Mouse (Mus musculus): Measurements from ENCODE around the gene Elobl.

Elobl gene

DNA sequence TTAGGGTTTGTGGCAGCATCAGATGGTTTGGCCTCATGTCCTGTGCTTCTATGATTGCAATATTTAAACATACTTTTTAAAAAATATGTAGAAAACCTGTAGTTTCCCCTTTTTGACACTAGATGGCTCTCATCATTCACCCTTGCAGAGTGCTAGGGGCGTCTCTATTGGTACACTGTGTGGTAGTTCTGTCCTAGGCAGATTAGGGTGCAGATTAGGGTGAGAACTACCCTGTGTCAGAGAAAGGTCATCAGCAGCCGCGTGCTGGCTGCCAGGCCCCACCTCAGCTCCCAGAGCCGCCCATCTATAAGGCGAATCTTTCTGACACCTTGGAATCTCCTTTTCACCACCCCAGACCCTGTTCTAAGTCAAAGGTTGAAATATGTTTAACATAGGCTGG, 22.8 kb upstream of the Elobl start:
- no peak for DNase-seq (ENCODE audit: extremely low read depth, low read depth, low spot score)

DNA sequence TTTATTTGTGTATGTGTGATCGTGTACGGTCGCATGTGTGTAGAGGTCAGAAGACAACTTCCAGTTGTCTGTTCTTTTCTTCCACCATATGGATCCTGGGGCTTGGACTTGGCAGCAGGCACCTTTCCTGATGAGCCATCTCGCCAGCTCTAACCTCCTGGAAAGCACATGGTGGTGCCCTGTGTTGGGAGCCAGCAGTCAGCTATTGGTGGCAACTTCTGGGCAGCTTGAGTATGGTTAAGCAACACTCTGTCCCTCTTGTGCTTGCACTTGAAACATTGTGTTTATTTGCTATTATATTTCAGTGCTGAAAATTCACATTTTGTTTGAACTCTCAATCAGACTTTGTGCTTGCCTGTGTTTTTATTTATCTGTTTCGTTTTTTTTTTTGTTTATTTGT, 22.2 kb upstream of the Elobl start:
- DNase-seq (ENCODE audit: extremely low read depth, low read depth, low spot score) = no peak

DNA sequence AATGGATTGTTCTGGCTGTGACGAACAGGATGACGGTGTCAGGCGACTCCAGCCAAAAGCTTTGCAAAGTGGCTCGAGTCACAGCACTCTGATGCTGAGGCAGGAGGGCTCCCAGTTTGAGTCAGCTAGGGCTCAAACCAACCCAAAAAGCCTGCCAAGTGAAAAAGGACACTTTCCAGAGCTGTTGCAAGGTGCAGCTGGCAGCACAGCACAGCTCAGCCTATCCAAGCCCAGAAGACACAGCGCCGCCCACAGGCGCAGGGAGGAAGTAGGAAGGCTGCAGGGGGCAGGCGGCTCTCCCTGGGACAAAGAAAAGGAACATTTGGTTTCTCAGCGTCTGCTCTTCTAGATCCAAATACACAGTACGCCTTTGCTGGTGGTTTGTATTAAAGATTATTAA, 19.9 kb upstream of the Elobl start:
- no peak for DNase-seq (ENCODE audit: extremely low read depth, low read depth, low spot score)

DNA sequence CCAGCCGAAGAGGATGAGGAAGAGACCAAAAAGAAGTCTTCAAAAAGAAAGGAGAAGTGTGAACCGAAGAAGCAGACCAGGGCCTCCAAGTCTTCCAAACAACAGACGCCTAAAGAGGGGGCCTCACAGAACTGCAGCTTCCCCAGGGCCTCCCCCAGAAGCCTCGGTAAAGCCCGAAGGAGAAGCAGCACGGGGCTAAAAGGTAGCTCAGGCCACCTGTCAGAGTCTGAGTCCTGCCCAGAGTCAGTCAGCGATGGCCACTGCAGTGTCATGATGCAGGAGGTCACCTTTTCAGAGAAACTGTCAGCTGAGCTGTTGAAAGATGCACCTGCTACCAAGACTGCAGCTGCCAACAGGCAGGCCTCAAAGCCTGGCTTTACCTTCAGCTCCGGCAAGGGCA, 14.6 kb upstream of the Elobl start:
- DNase-seq (ENCODE audit: extremely low read depth, low read depth, low spot score) = no peak

DNA sequence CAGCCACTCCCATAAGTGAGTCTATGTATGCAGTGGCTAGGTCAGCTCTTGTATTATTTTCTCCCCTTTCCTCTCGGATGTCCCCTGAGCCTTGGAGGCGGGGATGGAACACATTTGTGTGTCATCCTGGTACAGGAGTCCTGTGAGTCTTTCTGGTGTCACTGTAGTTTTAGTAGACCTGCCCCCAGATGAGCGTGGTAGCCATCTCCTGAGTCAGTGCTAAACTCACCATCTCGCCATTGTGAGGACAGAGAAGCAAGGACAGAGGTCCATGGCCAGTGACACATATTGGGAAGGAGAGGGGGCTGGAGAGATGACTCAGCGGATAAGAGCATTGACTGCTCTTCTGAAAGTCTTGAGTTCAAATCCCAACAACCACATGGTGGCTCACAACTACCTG, 10.5 kb upstream of the Elobl start:
- DNase-seq (ENCODE audit: extremely low read depth, low read depth, low spot score) = no peak

DNA sequence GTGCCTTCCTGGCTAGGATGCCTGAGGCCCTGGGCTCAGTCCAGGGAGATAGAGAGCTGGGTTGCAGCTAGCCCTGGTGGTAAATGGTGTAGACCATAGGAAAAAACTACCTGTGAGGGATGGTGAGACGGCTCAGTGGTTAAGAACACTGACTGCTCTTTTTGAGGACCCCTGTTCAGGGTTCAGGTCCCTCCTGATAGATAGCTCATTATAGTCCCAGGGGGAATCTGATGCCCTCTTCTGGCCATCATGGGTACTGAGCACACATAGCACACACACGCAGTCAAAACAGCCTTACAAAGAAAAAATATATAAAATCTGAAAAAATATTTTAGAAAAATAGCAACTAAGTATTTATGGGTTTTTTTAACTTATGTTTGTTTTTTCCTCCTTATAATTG, 9.6 kb upstream of the Elobl start:
- DNase-seq (ENCODE audit: extremely low read depth, low read depth, low spot score) = no peak

DNA sequence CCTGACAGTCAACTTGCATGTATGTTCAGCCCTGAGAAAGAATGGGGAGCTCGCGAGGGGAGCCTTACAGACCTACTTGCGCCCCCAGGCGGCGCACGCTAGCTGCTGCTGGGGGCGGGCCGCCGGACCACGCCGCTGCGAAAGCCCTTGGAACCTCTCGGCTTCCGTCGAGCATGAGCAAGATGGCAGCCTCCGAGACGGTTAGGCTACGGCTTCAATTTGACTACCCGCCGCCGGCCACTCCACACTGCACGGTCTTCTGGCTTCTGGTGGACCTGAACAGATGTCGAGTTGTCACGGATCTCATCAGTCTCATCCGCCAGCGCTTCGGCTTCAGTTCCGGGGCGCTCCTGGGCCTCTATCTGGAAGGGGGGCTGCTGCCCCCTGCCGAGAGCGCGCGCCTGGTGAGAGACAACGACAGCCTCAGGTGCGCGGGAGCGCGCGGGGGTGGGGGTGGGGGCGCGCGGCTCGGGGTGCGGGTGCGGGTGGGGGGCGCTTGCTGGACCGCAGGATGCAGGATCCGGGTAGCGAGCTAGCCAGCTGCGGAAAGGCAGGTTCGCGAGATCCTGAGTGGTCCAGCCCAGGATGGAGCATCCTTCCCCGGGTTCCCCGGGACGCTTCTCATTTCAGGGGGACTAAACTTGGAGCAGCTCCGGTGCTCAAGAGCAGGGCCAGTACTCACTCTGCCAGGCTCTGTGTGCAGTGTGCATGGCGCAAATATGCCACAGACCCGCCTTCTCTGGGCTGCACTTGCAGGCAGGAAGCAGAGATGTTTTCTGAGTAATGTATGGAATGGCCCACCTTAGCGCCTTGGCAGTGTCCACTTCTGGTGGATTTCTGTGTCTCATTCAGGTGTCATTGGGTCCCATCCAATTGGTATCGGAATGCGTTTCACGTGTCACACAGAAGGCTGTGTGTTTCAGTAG, 7.3 kb upstream of the Elobl start:
- peak; percentile 31 for DNase-seq (ENCODE audit: extremely low read depth, low read depth, low spot score)

DNA sequence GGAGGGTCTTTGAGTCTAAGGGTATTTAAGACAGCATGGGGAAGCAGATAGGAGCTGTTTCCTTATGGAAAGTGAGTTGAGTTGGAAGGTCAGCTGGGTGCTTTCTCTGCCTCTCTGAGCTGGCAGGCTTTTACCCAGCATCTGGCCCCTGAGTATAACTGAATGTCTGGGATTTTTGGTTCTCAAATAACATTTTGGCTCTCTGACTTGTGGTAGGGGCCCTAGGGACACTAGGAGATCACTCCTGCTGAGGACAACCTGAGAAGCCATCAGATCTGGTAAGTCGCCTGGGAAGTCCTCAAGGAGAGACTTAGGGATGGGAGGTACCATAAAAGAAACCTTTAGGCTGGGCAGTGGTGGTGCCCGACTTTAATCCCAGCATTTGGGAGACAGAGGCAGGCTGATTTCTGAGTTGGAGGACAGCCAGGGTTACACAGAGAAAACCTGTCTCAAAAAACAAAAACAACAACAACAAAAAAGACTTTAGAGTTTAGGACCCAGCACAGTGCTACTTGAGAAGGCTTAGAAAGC, 3.5 kb upstream of the Elobl start, which contains the start of gene Coil:
Gene Coil, plus strand, starts transcription at position 51 of the 531 bp plus-strand sequence.
- DNase-seq (ENCODE audit: extremely low read depth, low read depth, low spot score) = no peak

DNA sequence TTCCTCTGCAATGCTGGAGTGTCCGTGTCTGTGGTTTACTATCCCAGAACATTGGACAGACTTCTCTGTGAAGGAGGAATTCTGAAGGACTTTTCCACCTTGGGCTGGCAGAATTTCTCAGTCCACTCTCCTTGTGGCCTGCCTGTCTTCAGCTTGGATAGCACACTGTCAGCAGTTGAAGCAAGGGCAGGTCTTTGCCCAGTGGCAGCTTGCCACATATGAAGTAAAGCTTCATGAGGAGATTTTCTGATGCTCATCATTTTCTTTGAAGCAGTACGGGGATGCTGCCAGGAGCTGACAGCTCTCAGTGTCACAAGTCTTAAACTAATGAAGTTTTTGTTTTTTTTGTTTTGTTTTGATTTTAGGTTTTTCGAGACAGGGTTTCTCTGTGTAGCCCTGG, 7.9 kb downstream of the Elobl start:
- no peak for DNase-seq (ENCODE audit: extremely low read depth, low read depth, low spot score)

DNA sequence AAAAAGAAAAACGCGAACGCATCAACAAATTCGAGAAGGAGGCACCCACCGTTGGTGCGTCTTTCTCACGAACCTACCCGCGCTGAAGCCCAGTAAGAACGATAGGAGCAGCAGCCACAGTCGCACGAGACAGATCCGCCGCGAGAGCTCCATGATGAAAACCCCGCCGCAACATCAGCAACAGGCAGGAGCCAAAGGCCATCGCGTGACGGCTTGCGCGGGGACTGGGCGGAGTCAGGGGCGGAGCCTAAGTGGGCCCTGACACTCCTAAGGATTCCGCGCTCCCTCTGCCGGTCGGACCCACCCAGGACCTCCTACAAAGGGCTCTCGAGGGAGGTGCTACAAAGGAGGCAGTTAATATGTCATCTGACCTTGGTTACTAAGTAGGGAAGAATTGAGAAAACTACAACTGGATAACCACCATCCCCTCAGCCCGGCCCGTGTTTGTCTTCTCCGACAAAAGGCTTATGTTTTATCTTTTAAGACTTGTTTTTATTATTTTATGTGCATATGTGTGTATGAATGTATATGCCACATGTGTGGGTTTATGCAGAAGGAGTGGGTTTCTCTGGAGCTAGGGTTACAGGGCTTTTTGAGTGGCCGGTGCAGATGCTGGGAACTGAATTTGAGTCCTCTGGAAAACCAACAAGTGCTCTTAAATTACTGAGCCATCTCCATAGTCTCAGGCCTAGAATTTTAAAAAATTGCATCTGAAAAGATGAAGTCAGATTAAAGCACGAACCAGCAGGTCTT, 11.3 kb downstream of the Elobl start, which contains the start of gene Scpep1:
Gene Scpep1, minus strand, starts transcription at position 249 of the 753 bp plus-strand sequence.
- peak; percentile 57 for DNase-seq (ENCODE audit: extremely low read depth, low read depth, low spot score)

DNA sequence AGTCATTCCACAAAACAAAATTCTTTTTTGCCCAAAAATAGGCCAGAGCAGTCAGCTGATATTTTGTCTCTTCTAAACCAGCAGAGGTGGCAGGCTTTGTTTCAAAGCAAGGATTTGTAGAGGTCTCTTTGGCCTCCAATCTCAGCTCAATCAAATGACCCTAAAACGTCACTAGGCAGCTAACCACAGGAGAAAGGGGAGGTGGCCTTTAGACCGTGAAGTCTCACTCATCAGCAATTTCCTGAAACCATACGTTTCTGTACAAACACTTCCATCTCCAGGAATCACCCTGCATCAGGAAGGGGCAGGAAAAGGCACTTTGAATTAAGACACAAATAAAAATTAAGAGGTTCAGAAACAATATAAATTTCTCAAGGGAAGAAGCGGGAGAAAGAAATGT, 11.9 kb downstream of the Elobl start:
- no peak for DNase-seq (ENCODE audit: extremely low read depth, low read depth, low spot score)

DNA sequence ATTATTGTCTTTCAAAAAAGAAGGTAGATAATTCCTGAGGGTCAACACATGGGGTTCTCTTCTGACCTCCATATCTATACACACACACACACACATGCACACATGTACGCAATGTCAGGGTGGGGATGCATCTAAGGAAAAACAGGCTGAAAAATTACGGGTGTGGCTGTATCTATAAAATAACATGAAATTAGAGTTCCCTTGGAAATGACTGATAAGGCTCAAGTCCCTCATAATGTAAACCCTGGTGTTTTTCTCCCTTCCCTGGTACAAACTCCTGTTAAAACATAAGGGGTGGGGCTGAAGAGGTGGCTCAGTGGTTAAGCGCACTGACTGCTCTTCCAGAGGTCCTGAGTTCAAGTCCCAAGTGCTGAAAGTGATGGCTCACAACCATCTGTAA, 13.1 kb downstream of the Elobl start:
- no peak for DNase-seq (ENCODE audit: extremely low read depth, low read depth, low spot score)

DNA sequence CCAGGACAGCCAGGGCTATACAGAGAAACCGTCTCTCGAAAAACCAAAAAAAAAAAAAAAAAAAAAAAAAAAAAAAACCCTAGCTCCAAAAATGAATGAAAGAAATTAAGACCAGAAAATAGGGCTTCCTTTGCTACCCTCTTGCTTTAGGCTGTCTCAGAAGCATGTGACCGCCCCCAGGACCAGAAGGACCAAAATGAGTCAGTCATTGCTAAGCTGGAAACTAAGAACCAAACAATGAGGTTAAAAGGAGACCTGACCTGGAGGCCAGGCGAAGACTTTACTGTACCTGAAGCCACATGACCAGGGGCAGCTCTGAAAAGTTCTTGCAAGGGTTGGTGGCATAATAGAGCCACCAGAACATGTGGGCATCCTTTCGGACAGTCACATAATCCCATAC, 14.6 kb downstream of the Elobl start:
- no peak for DNase-seq (ENCODE audit: extremely low read depth, low read depth, low spot score)

DNA sequence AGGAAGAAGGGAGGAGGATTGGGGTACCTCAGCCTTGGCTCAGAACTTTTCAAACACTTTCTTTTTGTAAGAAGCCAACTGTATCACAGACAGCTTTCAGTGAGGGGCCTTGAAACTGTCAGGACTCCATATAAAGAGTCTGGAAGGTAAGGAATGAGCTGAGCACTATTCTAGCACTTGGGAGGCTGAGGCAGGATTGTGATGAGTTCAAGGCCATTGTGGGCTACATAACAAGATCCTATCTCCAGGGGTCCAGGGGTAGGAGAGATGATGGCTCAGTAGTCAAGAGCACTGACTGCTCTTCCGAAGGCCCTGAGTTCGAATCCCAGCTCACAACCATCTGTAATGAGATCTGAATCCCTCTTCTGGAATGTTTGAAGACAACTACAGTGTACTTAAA, 15.2 kb downstream of the Elobl start:
- DNase-seq (ENCODE audit: extremely low read depth, low read depth, low spot score) = no peak

DNA sequence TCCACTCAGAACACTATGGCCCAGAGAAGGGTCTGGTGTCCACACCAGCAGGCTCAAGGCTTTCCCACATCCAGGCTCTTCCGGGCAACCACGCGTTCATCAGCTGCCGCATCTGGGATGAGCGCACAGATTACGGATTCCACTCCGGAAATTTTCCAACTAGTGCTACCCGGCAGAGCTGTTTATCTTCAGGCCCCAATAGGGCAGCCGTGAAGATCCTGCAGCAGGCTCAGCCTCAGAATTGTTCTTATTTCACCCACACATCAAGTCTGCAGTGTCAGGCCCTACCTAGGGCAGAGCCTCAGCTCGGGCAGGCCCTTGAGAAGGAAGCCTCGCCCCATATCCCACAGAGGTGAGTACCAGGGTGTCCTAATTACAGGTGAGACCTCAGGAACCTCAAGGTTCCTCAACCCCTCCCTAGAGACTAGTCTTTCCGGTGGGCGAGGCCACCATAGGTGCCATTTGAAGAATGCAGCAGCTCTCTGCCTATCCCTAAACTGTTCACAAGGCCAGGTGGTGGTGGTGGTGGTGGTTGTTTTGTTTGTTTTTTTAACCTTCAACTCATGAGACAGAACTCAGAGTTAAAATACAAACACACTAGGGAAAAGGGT, 16.0 kb downstream of the Elobl start:
- DNase-seq (ENCODE audit: extremely low read depth, low read depth, low spot score) = no peak

DNA sequence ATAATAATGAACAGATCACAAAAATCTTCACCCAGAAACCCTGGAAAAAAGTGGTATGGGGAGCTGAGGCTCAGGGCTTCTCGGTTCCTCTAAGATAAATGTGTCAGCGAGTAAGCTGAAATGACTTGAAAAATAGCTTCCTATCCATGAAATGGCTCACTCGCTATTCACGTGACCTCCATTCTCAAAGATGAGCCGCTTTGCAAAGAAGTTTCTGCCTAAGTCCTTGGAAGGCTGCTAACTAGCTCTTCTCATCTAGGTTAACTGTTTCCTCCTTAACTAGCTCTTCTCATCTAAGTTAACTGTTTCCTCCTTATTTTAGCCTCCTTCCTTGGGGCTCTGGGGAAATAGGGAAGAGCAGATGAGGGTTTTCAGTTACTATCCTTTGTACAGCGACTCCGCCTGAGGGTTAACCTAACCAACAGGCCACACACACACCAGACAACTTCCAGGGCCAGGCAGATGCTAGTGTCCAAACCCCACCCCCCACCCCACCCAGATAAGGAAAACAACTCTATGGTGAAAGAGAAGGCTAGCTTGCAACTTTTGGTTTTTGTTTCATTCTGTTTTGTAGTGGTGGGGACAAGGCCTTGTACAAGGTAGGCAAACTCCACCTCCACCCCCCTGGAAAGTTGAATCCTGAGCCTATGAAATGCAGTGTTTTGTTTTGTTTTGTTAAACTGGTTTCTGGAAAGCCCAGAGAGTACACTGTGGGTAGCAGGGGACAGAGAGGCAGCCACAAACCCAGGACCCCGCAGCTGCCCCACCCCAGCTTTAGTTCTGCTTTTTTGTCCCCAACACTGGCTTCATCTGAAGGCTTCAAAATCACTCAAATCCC, 16.7 kb downstream of the Elobl start:
- no peak for DNase-seq (ENCODE audit: extremely low read depth, low read depth, low spot score)

DNA sequence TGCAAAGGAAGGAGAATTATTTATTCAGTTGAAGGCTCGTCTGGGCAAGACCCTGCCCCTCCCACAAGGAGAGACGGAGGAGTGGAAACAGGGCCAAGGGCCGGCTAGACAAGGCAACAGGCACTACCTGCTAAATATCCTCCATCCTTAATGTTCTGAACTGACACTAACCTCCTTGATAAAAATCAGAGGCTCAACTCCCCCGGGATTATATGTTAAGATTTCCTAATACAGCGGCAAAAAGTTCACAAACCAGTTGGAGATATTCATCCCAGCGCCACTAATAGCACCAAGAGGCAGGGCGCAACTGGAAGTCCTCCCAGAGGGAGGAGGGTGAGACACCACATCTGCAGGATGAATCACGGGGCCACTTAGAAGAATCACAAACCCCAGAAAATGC, 17.8 kb downstream of the Elobl start:
- peak; percentile 81 for DNase-seq (ENCODE audit: extremely low read depth, low read depth, low spot score)

DNA sequence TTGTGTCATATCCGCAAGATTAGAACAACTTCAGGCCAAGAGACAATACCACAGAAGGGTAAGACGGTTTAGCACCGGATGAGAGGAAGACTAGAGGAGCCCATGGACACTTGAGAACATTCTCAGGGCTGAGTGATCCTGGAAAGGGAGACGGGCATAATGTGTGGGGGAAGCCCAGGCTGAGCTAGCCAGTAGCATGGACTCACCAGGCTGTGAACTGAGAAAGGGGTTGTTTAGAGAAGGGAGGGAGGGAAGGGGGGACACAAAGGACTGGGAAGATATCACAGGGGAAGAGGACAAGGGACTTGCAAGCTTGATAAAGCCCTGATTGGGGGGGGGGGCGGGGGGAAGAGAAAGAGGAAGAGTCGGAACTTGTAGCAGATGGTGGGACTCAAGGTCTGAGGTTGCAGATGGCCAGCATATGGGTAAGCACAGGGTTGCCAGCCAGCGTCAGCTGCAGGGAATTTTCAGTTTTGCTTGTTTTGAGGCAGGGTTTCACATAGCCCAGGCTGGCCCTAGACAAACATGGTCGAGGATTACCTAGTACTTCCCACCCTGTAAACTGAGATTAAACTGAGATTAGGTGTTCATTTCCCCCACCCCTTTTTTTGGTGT, 20.7 kb downstream of the Elobl start:
- no peak for DNase-seq (ENCODE audit: extremely low read depth, low read depth, low spot score)

DNA sequence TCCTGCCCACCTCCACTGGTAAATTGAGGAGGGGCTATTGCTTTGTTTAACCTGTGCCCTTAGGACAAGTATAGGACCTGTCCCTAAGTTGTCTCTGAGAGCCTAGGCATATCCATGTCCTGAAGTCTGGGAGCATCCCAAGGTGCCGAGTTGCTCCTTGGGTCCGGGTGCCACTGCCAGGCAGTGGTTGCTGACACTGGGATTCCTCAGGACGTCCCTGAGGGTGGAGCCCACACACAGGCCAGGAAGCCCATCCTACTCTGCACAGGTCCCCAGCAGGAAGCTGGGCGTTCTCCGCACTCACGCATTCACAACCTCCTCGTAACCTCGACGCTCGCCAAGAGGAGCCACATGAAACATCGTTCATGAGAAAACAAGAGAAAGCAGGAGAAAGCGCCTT, 25.2 kb downstream of the Elobl start:
- DNase-seq (ENCODE audit: extremely low read depth, low read depth, low spot score) = no peak

DNA sequence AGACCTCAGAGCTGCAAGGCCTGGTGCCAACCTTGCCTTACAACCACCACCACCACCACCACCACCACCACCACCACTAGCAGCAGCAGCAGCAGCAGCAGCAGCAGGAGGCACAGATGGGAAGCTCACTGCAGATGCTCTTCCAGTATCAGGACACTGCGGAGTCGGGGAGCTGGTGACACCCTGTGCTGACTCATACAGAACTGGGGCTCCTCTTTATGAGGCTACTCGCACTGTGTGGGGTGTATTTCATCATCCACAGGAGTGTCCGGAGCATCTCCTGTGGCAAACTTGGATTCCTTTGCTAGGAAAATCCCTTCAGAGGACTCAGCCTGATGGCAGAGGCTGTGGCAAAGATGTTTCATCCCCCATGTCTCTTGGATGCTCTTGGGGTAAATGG, 27.1 kb downstream of the Elobl start:
- no peak for DNase-seq (ENCODE audit: extremely low read depth, low read depth, low spot score)

All from fat pad, adult 2 months (tissue).